Mouse (Mus musculus) neural tube, embryonic 14.5 days (tissue): ENCODE measurements around the gene Prdm10. TPM values are rescaled to one million over a fixed set of nuclear protein-coding genes. Genes with fewer than 3 reads are reported as not detected.

Experiments used
- ATAC-seq: fragments of 200-750 bp; cut with Nextera tagmentation; 2 replicates; pipeline ENCODE4 v1.8.0; 2017; ENCODE audit warnings: low read depth, mild to moderate bottlenecking, moderate TSS enrichment, moderate library complexity
- H3K27ac ChIP-seq: fragments of 300-500 bp; sonication (generic); 2 replicates; pipeline ENCODE4 v1.5.1; 2014; ENCODE audit warnings: low read depth, mild to moderate bottlenecking, control low read depth, low read length, moderate library complexity, mixed read lengths
- H3K27me3 ChIP-seq: fragments of 300-500 bp; sonication (generic); 2 replicates; pipeline ENCODE4 v1.6.1; 2014; ENCODE audit warnings: low read length; ENCODE audit not compliant: control insufficient read depth, insufficient read depth
- H3K36me3 ChIP-seq: fragments of 300-500 bp; sonication (generic); 2 replicates; pipeline ENCODE4 v1.6.1; 2014; ENCODE audit warnings: low read length, mixed read lengths; ENCODE audit not compliant: control insufficient read depth, insufficient read depth
- H3K4me1 ChIP-seq: fragments of 300-500 bp; sonication (generic); 2 replicates; pipeline ENCODE4 v1.6.1; 2014; ENCODE audit warnings: low read length; ENCODE audit not compliant: control insufficient read depth, insufficient read depth
- H3K4me2 ChIP-seq: fragments of 300-500 bp; sonication (generic); 2 replicates; pipeline ENCODE4 v1.6.1; 2014; ENCODE audit warnings: mild to moderate bottlenecking, low read depth, low read length, control low read depth
- H3K4me3 ChIP-seq: fragments of 300-500 bp; sonication (generic); 2 replicates; pipeline ENCODE4 v1.5.1; 2014; ENCODE audit warnings: low read depth, low read length, control low read depth, mixed read lengths
- H3K9ac ChIP-seq: fragments of 300-500 bp; sonication (generic); replicated peaks from 2 replicates; pipeline ENCODE4 v1.6.1; 2014; ENCODE audit warnings: low read depth, mild to moderate bottlenecking, control low read depth, low read length, mixed read lengths
- H3K9me3 ChIP-seq: fragments of 300-500 bp; sonication (generic); 2 replicates; pipeline ENCODE4 v1.6.1; 2016; ENCODE audit warnings: low read length; ENCODE audit not compliant: control insufficient read depth
- WGBS: fragments of 180-500 bp; shearing (Covaris S2); extraction: QIAGEN DNeasy Blood & Tissue Kit; methylation state at CpG from one replicate; pipeline ENCODE4 v1.1.7; 2014; 5-methylcytosine and 5-hydroxymethylcytosine counted together
- polyA plus RNA-seq: library from polyadenylated mRNA; unstranded; fragments of >200 nt; fragmentation: Nextera tagmentation; extraction: Ambion mirVana; gene quantifications from 2 replicates; pipeline ENCODE4 v1.2.1, GENCODE M21; 2014

The Prdm10 gene
- polyA plus RNA-seq, 1 experiment from 2014 or later = 11.6 TPM

DNA sequence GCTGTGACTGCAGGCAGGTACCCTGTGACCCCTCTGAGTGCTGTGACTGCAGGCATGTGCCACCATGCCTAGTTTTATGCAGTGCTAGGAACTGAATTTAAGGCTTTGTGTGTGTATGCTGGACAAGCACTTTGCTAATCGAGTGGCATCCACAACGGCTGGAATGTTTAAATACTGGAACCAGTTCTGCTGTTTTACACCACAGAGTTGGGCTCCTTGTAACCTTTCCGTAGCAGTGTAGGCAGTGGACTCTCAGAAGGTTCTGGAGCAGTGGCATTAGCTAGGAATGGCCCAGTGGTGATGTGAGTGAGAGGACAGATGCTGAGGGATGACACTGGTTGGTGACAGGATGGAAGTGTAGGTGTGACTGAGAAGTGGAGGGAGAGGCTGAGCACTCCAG is 26.9 kb downstream of the Prdm10 start:
- H3K9me3 ChIP-seq = no peaks in the 10 kb centered on the region
- H3K9ac ChIP-seq = no peak overlapping the region
- H3K4me1 ChIP-seq = no peaks in the 10 kb centered on the region
- H3K27me3 ChIP-seq = no peaks in the 10 kb centered on the region
- no peak overlapping the region for H3K4me2 ChIP-seq
- H3K4me3 ChIP-seq = no peak overlapping the region
- H3K36me3 ChIP-seq = no peaks in the 10 kb centered on the region
- H3K27ac ChIP-seq = no peak overlapping the region
- 97% methylated on average over 3 of the region's 3 CpGs for WGBS
- no peak for ATAC-seq

- Histone ChIP-seq H3K27me3 (no peaks in the 10 kb centered on the region), H3K4me2 (no peak overlapping the region), H3K4me1 (no peaks in the 10 kb centered on the region), H3K9me3 (no peaks in the 10 kb centered on the region), H3K36me3 (no peaks in the 10 kb centered on the region), H3K27ac (no peak overlapping the region), H3K4me3 (no peak overlapping the region), H3K9ac (no peak overlapping the region)
- 83% methylated on average over 5 of the region's 5 CpGs for WGBS
- ATAC-seq = no peak
These were observed 28.7 kb downstream of the Prdm10 start for GRCm38 (mm10) chr9:31309041-31309440.

DNA sequence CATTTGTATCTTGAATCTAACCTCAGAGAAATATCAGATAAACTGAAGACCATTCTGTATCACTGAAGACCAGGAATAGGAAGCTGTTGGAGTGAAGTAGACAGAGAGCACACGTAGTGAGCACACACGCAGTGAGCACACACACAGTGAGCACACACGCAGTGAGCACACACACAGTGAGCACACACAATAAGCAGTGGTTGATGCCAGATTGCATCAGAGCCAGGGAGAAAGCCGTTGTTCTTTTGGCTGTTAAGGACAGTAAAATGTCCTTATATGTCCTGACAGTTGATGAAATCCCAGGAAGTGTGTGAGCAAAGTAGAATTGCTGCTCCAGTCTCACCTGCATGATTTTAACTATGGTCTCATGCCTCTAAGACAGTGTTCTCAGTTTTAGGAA is 30.3 kb downstream of the Prdm10 start:
- no peak for ATAC-seq
- Histone ChIP-seq H3K4me1 (0 out of 2 replicates have a peak, but pooled peaks cover 4% of the 10 kb centered on the region), H3K36me3 (no peaks in the 10 kb centered on the region), H3K4me2 (no peak overlapping the region), H3K27ac (no peak overlapping the region), H3K27me3 (no peaks in the 10 kb centered on the region), H3K9ac (no peak overlapping the region), H3K4me3 (no peak overlapping the region), H3K9me3 (no peaks in the 10 kb centered on the region)
- WGBS = 88% methylated on average over 4 of the region's 4 CpGs

- H3K4me3 ChIP-seq = no peak overlapping the region
- H3K9me3 ChIP-seq = no peaks in the 10 kb centered on the region
- WGBS = 97% methylated on average over 1 of the region's 1 CpGs
- H3K4me2 ChIP-seq = no peak overlapping the region
- no peaks in the 10 kb centered on the region for H3K27me3 ChIP-seq
- no peaks in the 10 kb centered on the region for H3K36me3 ChIP-seq
- H3K4me1 ChIP-seq = 0 out of 2 replicates have a peak, but pooled peaks cover 4% of the 10 kb centered on the region
- no peak for ATAC-seq
- H3K27ac ChIP-seq = no peak overlapping the region
- no peak overlapping the region for H3K9ac ChIP-seq
These were observed 33.5 kb downstream of the Prdm10 start for GRCm38 (mm10) chr9:31313876-31314275.

- Histone ChIP-seq H3K9ac (no peak overlapping the region), H3K27me3 (no peaks in the 10 kb centered on the region), H3K27ac (no peak overlapping the region), H3K4me3 (no peak overlapping the region), H3K4me2 (no peak overlapping the region), H3K36me3 (no peaks in the 10 kb centered on the region), H3K9me3 (no peaks in the 10 kb centered on the region), H3K4me1 (peaks cover 4% of the 10 kb centered on the region; the same call in 1 of the 2 replicates)
- ATAC-seq = peak; percentile 81; the same call in 1 of the 2 replicates
- 26% methylated on average over 8 of the region's 8 CpGs for WGBS
These were observed 35.6 kb downstream of the Prdm10 start for GRCm38 (mm10) chr9:31315983-31316382.

DNA sequence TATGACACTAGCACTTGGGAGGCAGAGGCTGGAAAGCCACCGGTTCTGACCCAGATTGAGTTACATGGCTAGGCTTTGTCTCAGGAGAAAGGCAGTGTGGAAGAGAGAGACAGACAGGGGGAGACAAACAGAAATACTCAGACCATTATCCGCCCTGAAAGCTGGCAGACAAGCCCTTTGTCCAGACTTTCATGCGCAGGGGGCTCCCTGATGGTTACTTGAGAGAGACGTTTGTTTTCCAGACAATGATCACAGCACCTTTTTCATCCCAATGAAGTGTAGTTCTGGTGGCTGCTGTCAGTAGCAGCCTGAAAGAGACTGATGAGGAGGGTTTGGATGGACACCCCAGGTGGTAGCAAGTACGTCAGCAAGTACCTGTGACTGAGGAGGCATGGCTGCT is 38.6 kb downstream of the Prdm10 start:
- Histone ChIP-seq H3K4me1 (peaks cover 4% of the 10 kb centered on the region; the same call in 1 of the 2 replicates), H3K9me3 (no peaks in the 10 kb centered on the region), H3K4me3 (no peak overlapping the region), H3K36me3 (no peaks in the 10 kb centered on the region), H3K27ac (no peak overlapping the region), H3K9ac (no peak overlapping the region), H3K4me2 (no peak overlapping the region), H3K27me3 (no peaks in the 10 kb centered on the region)
- 38% methylated on average over 5 of the region's 5 CpGs for WGBS
- no peak for ATAC-seq

GRCm38 (mm10) chr9:31320734-31321133 is 40.4 kb downstream of the Prdm10 start:
- WGBS = 45% methylated on average over 1 of the region's 1 CpGs
- no peak for ATAC-seq
- H3K9me3 ChIP-seq = no peaks in the 10 kb centered on the region

GRCm38 (mm10) chr9:31321526-31321925 is 41.2 kb downstream of the Prdm10 start:
- Histone ChIP-seq H3K27ac (no peak overlapping the region), H3K4me3 (no peak overlapping the region), H3K27me3 (no peaks in the 10 kb centered on the region), H3K4me1 (no peaks in the 10 kb centered on the region; the same call in 1 of the 2 replicates), H3K9me3 (no peaks in the 10 kb centered on the region), H3K9ac (no peak overlapping the region), H3K4me2 (no peak overlapping the region), H3K36me3 (no peaks in the 10 kb centered on the region)
- no peak for ATAC-seq
- 51% methylated on average over 4 of the region's 4 CpGs for WGBS

More at GRCm38 (mm10) chr9:31320734-31321133, 40.4 kb downstream of the Prdm10 start:
- Histone ChIP-seq H3K36me3 (no peaks in the 10 kb centered on the region), H3K27me3 (no peaks in the 10 kb centered on the region), H3K4me2 (no peak overlapping the region), H3K9ac (no peak overlapping the region), H3K4me3 (no peak overlapping the region), H3K27ac (no peak overlapping the region), H3K4me1 (no peaks in the 10 kb centered on the region; the same call in 1 of the 2 replicates)

GRCm38 (mm10) chr9:31322090-31322489 is 41.8 kb downstream of the Prdm10 start:
- Histone ChIP-seq H3K9ac (no peak overlapping the region), H3K36me3 (no peaks in the 10 kb centered on the region), H3K27me3 (no peaks in the 10 kb centered on the region), H3K9me3 (no peaks in the 10 kb centered on the region), H3K4me1 (no peaks in the 10 kb centered on the region; the same call in 1 of the 2 replicates), H3K4me3 (no peak overlapping the region), H3K27ac (no peak overlapping the region), H3K4me2 (no peak overlapping the region)
- 84% methylated on average over 5 of the region's 5 CpGs for WGBS
- ATAC-seq = no peak
